Mouse (Mus musculus): ENCODE results near the gene Bri3bp. TPM values are rescaled to one million over a fixed set of nuclear protein-coding genes. Genes with fewer than 3 reads are reported as not detected.

Gene Bri3bp
- total and polyA plus RNA-seq, 2 experiments from 2014 or later, result 27.8 to 65.8 TPM

GRCm38 (mm10) chr5:125467261-125467660 is 25.9 kb downstream of the Bri3bp start:
- H3K9me3 ChIP-seq (replicated peaks; ENCODE audit: control insufficient read depth, low read length), result no peaks in the 10 kb centered on the region
- no peak overlapping the region for H3K9ac ChIP-seq (replicated peaks; ENCODE audit: low read depth, low read length)
- H3K27ac ChIP-seq (ENCODE audit: low read depth), result no peak overlapping the region
- TF ChIP-seq EP300 (IDR thresholded peaks at IDR 0.05; ENCODE audit: low read depth) (no peak), CTCF (IDR thresholded peaks at IDR 0.05; ENCODE audit: low read depth) (no peak)
- H3K36me3 ChIP-seq (replicated peaks; ENCODE audit: control insufficient read depth, insufficient read depth, low read length), result no peaks in the 10 kb centered on the region
- WGBS, result 77% methylated on average over 14 of the region's 14 CpGs
- H3K27me3 ChIP-seq (ENCODE audit: control insufficient read depth, insufficient read depth, low read length), result no peaks in the 10 kb centered on the region
- DNase-seq (ENCODE audit: low spot score), result no peak
- no peak overlapping the region for H3K4me3 ChIP-seq (ENCODE audit: low read depth, low read length)
- H3K4me1 ChIP-seq (ENCODE audit: control insufficient read depth, insufficient read depth), result 0 out of 2 replicates have a peak, but pooled peaks cover 5% of the 10 kb centered on the region
- ATAC-seq (ENCODE audit: insufficient read depth, low read depth), result no peak
- H3K4me2 ChIP-seq (ENCODE audit: low read depth, low read length), result no peak overlapping the region

DNA sequence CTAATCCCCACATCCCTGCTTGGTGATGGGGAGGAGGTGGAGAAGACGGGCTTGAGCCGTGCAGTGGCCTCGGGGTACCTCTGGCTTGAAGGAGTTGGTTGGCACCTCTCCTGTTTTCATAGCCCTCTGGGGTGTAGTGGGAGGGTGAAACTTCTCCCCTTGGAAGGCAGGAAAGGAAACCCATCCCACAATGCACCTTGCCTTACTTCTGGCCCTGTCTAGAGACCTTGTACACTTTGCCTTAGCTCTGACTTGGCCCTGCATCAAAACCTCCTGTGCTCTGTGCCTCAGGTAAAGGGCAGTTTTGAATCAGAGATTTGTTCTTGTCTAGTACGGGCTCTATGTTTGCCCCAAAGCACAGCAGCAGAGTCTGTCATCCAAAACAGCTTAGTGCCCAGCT is 29.3 kb downstream of the Bri3bp start:
- H3K4me2 ChIP-seq (ENCODE audit: low read depth, low read length), result no peak overlapping the region
- H3K4me3 ChIP-seq (ENCODE audit: low read depth, low read length), result no peak overlapping the region
- WGBS, result 87% methylated on average over 4 of the region's 4 CpGs
- no peaks in the 10 kb centered on the region for H3K9me3 ChIP-seq (replicated peaks; ENCODE audit: control insufficient read depth, low read length)
- TF ChIP-seq EP300 (IDR thresholded peaks at IDR 0.05; ENCODE audit: low read depth), result no peak
- no peak for TF ChIP-seq CTCF (IDR thresholded peaks at IDR 0.05; ENCODE audit: low read depth)
- DNase-seq (ENCODE audit: low spot score) (no peak), ATAC-seq (ENCODE audit: insufficient read depth, low read depth) (no peak)
- no peak overlapping the region for H3K27ac ChIP-seq (ENCODE audit: low read depth)
- H3K9ac ChIP-seq (replicated peaks; ENCODE audit: low read depth, low read length), result no peak overlapping the region
- H3K4me1 ChIP-seq (ENCODE audit: control insufficient read depth, insufficient read depth), result no peaks in the 10 kb centered on the region
- H3K36me3 ChIP-seq (replicated peaks; ENCODE audit: control insufficient read depth, insufficient read depth, low read length), result no peaks in the 10 kb centered on the region
- H3K27me3 ChIP-seq (ENCODE audit: control insufficient read depth, insufficient read depth, low read length), result no peaks in the 10 kb centered on the region

- Histone ChIP-seq H3K9me3 (replicated peaks; ENCODE audit: control insufficient read depth, low read length) (no peaks in the 10 kb centered on the region), H3K4me3 (ENCODE audit: low read depth, low read length) (no peak overlapping the region), H3K27ac (ENCODE audit: low read depth) (no peak overlapping the region), H3K36me3 (replicated peaks; ENCODE audit: control insufficient read depth, insufficient read depth, low read length) (no peaks in the 10 kb centered on the region), H3K4me2 (ENCODE audit: low read depth, low read length) (no peak overlapping the region), H3K4me1 (ENCODE audit: control insufficient read depth, insufficient read depth) (peaks cover 5% of the 10 kb centered on the region; the same call in 1 of the 2 replicates), H3K27me3 (ENCODE audit: control insufficient read depth, insufficient read depth, low read length) (no peaks in the 10 kb centered on the region), H3K9ac (replicated peaks; ENCODE audit: low read depth, low read length) (no peak overlapping the region)
- no peak for ATAC-seq (ENCODE audit: insufficient read depth, low read depth)
- no peak for DNase-seq (ENCODE audit: low spot score)
- 69% methylated on average over 9 of the region's 9 CpGs for WGBS
- no peak for TF ChIP-seq CTCF (IDR thresholded peaks at IDR 0.05; ENCODE audit: low read depth)
- no peak for TF ChIP-seq EP300 (IDR thresholded peaks at IDR 0.05; ENCODE audit: low read depth)
These were observed 31.6 kb downstream of the Bri3bp start for GRCm38 (mm10) chr5:125472796-125473475.

DNA sequence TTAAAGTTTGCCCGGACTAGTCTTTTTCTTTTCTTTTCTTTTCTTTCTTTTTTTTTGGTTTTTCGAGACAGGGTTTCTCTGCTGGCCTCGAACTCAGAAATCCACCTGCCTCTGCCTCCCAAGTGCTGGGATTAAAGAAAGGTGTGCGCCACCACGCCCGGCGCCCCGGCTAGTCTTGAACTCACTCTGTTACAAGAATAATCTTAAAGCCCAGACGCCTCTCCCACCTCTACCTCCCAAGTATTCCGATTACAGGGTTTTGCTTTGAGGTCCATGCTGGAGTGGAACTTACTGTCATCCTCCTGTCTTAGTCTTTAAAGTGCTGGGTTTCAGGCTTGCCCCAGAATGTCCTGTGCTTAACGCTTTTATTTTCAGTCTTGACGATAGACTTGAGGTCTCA is 33.7 kb downstream of the Bri3bp start:
- H3K4me1 ChIP-seq (ENCODE audit: control insufficient read depth, insufficient read depth), result peaks cover 5% of the 10 kb centered on the region; the same call in 1 of the 2 replicates
- ATAC-seq (ENCODE audit: insufficient read depth, low read depth) (no peak), DNase-seq (ENCODE audit: low spot score) (no peak)
- WGBS, result 57% methylated on average over 12 of the region's 12 CpGs
- H3K4me3 ChIP-seq (ENCODE audit: low read depth, low read length), result peak overlapping the region; percentile 62
- H3K36me3 ChIP-seq (replicated peaks; ENCODE audit: control insufficient read depth, insufficient read depth, low read length), result no peaks in the 10 kb centered on the region
- H3K4me2 ChIP-seq (ENCODE audit: low read depth, low read length), result peak overlapping the region; percentile 87
- H3K27me3 ChIP-seq (ENCODE audit: control insufficient read depth, insufficient read depth, low read length), result no peaks in the 10 kb centered on the region
- no peak overlapping the region for H3K27ac ChIP-seq (ENCODE audit: low read depth)
- no peaks in the 10 kb centered on the region for H3K9me3 ChIP-seq (replicated peaks; ENCODE audit: control insufficient read depth, low read length)
- H3K9ac ChIP-seq (replicated peaks; ENCODE audit: low read depth, low read length), result no peak overlapping the region; the same call in 1 of the 2 replicates
- TF ChIP-seq CTCF (IDR thresholded peaks at IDR 0.05; ENCODE audit: low read depth) (no peak), EP300 (IDR thresholded peaks at IDR 0.05; ENCODE audit: low read depth) (no peak)

- DNase-seq (ENCODE audit: low spot score), result peak; percentile 93
- Histone ChIP-seq H3K9ac (replicated peaks; ENCODE audit: low read depth, low read length) (peak within 1 kb of the TSS; percentile 53), H3K4me2 (ENCODE audit: low read depth, low read length) (peak within 1 kb of the TSS; percentile 87), H3K9me3 (replicated peaks; ENCODE audit: control insufficient read depth, low read length) (no peaks in the 10 kb centered on the region), H3K27ac (ENCODE audit: low read depth) (peak within 1 kb of the TSS; percentile 27; the same call in 1 of the 2 replicates), H3K4me3 (ENCODE audit: low read depth, low read length) (peak within 1 kb of the TSS; percentile 62), H3K4me1 (ENCODE audit: control insufficient read depth, insufficient read depth) (peaks cover 5% of the 10 kb centered on the region; the same call in 1 of the 2 replicates), H3K36me3 (replicated peaks; ENCODE audit: control insufficient read depth, insufficient read depth, low read length) (no peaks in the 10 kb centered on the region), H3K27me3 (ENCODE audit: control insufficient read depth, insufficient read depth, low read length) (no peaks in the 10 kb centered on the region)
- TF ChIP-seq CTCF (IDR thresholded peaks at IDR 0.05; ENCODE audit: low read depth), result no peak
- no peak for TF ChIP-seq EP300 (IDR thresholded peaks at IDR 0.05; ENCODE audit: low read depth)
- under 1% methylated on average over 60 of the region's 60 CpGs for WGBS
- ATAC-seq (ENCODE audit: insufficient read depth, low read depth), result peak; percentile 94
These were observed 34.4 kb downstream of the Bri3bp start, which contains the start of gene Aacs for GRCm38 (mm10) chr5:125475601-125476285. Aacs (plus strand) TSS chr5:125475814.
